Mouse (Mus musculus) Patski (cell line): ENCODE data around the gene Gpr87. TPM values are rescaled to one million over a fixed set of nuclear protein-coding genes. Genes with fewer than 3 reads are reported as not detected.

Experiments used
- ATAC-seq: fragments of 100-300 bp; one replicate; pipeline ENCODE4 v1.8.0; 2021
- CTCF ChIA-PET: fragments of 350-600 bp; sonication (Branson Sonifier 250); formaldehyde crosslinking; loops from one replicate; lab custom pipeline; 2022; ENCODE audit warnings: inconsistent platforms; lab: Charles Lee
- POLR2A ChIA-PET: fragments of 350-600 bp; sonication (Branson Sonifier 250); formaldehyde crosslinking; loops from one replicate; lab custom pipeline; 2022; ENCODE audit warnings: antibody characterized with exemption, inconsistent platforms; lab: Charles Lee
- DNase-seq: peaks from one replicate; pipeline ENCODE4 v3.0.0-alpha.2; 2011; ENCODE audit warnings: low read depth, low spot score
- H3K27me3 ChIP-seq: fragments of 371-371 bp; one replicate; pipeline ENCODE4 v1.5.1; 2021
- CTCF ChIP-seq: fragments of 100-300 bp; IDR thresholded peaks from one replicate; pipeline ENCODE4 v1.5.1; 2021
- in situ Hi-C: fragments of 300-500 bp; cut with MboI; formaldehyde crosslinking; loops from 3 replicates; pipeline ENCODE4 v1.11.1; 2018; ENCODE audit warnings: low pct_unique_long_range_greater_than_20kb, mixed read lengths
- polyA plus RNA-seq: library from polyadenylated mRNA; unstranded; gene quantifications from one replicate; pipeline ENCODE4 v1.2.3, GENCODE M21; 2021

Gene Gpr87
- polyA plus RNA-seq, 1 experiment from 2014 or later, result not detected

DNA sequence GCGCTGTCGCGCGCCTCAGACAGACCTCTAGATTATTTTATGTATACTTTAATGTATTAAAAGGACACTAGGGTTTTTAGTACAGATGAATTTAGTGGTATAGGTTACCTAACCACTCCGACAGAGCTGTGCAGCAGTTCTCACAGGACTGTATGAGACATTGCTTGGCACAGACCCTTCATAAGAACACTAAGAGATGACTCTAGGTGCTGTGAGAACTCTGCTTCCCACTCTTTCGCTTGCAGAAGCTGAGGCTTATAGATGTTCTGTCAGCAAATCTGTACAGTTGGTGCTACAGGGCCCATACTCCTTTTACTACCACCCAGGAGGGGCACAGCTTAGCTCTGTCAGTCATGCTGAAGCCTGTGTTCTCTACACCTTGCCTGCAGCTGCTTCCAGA, 3.2 kb downstream of the Gpr87 start:
- TF ChIP-seq CTCF, result no peak
- DNase-seq (no peak), ATAC-seq (no peak)
- in situ Hi-C loops, result loop anchor here (25.0 kb wide), 1 partner anchor 671 kb away; the partner anchor contains the start of gene Gm8298
- H3K27me3 ChIP-seq, result no peaks in the 10 kb centered on the region
- ChIA-PET POLR2A (interaction anchor here (1.2 to 1.3 kb wide), 2 partner anchors 12 to 95 kb away, joined by 3 read pairs; no protein-coding TSS in a partner anchor), CTCF (interaction anchor here (0.9 to 3.0 kb wide), 6 partner anchors 8 to 130 kb away, joined by 3 to 12 read pairs (median 6); no protein-coding TSS in a partner anchor)

DNA sequence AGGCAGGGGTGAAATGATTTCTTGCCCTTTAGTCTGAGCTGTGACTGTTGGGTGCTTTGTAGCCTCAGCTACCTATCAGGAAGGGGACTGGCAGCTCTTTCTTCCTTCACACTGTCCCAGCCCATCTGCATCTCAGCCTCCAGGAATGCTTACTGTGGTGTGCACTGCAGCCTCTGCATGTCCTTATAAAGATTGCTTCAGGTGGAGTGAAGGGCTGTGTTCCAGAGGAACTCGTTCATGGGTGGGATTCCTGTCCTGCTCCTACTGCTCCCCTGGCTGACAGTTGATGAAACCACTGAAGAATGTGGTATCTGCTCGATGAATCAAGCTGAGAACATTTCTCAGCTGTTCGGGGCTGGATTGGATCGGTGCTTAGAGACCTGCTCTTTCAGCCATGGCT, 7.6 kb downstream of the Gpr87 start:
- ATAC-seq, result peak; percentile 85
- no peak for DNase-seq
- in situ Hi-C loops, result loop anchor here (25.0 kb wide), 1 partner anchor 675 kb away; the partner anchor contains the start of gene Gm8298
- CTCF ChIA-PET, result interaction anchor here (1.1 kb wide), 1 partner anchor 24 kb away, joined by 3 read pairs; no protein-coding TSS in a partner anchor
- POLR2A ChIA-PET, result no interaction called here
- no peak for TF ChIP-seq CTCF
- H3K27me3 ChIP-seq, result no peaks in the 10 kb centered on the region

DNA sequence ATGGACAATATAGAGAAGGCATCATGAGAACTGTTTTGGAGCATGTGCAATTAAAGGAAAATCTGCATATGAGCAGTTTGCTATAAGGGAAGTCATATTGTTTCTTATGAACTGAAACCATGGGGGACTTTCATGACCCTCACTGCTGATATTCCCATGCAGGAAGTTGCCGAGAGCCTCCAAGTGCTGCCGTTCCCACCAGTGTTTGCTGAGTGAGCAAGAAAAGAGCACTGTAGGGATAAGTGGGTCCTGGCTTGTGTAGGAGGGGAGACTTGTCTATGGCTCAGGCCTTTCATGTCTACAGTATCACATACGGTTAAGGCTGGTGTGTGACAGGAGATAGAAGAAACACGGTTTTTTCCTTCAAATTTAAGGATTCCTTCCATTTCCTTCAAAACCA, 9.2 kb downstream of the Gpr87 start:
- TF ChIP-seq CTCF, result no peak
- DNase-seq, result no peak
- POLR2A ChIA-PET, result no interaction called here
- no peaks in the 10 kb centered on the region for H3K27me3 ChIP-seq
- ATAC-seq, result no peak
- CTCF ChIA-PET, result interaction anchor here (1.3 kb wide), 2 partner anchors 11 to 20 kb away, joined by 4 to 5 read pairs; no protein-coding TSS in a partner anchor
- in situ Hi-C loops, result loop anchor here (25.0 kb wide), 1 partner anchor 677 kb away; the partner anchor contains the start of gene Gm8298

DNA sequence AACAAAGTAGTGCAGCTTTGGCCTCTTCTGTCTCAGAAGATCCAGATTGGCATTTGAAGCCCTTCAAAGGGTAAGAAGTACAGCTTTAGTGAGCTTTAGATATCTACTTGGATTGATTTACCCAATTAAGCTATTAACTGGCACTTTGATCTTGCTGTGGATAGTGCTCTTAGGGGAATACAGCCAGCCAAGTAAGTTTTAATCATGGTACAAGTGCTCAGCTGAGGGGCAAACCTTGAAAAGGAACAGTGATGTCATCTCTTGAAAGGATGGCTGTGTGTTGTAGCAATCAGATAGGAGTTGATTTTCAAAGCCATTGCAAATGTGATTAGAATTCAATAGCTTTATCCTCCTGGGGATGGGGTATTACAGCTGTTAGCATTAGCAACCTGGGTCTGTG, 12.8 kb downstream of the Gpr87 start:
- ChIA-PET POLR2A (no interaction called here), CTCF (interaction anchor here (0.8 to 2.1 kb wide), 9 partner anchors 9 to 96 kb away, joined by 3 to 8 read pairs (median 4); no protein-coding TSS in a partner anchor)
- DNase-seq (no peak), ATAC-seq (no peak)
- in situ Hi-C loops, result loop anchor here (25.0 kb wide), 1 partner anchor 680 kb away; the partner anchor contains the start of gene Gm8298
- no peaks in the 10 kb centered on the region for H3K27me3 ChIP-seq
- TF ChIP-seq CTCF, result no peak

DNA sequence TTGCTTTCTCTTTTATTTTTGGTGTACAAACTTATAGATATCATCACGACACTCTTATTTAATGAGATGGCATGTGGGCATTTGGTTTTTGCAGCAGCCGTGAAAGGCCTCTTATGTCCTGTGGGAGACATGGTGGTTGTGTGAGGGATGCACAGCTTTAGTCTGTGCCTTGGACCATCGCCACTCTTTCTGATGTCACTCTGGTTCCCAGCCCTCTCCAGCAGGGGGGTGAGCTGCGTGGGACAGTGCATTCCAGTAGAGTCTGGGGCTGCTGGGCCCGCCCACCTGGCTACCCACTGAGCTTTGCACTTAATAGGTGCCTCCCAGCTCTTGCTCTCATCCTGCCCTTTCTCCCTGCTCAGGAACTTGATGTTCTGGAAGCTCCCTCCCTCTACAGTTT, 13.8 kb downstream of the Gpr87 start:
- DNase-seq, result no peak
- POLR2A ChIA-PET, result no interaction called here
- no peak for TF ChIP-seq CTCF
- no peaks in the 10 kb centered on the region for H3K27me3 ChIP-seq
- CTCF ChIA-PET, result interaction anchor here (1.0 to 2.1 kb wide), 6 partner anchors 10 to 97 kb away, joined by 3 to 8 read pairs (median 5); no protein-coding TSS in a partner anchor
- ATAC-seq, result no peak
- in situ Hi-C loops, result loop anchor here (25.0 kb wide), 1 partner anchor 681 kb away; the partner anchor contains the start of gene Gm8298

DNA sequence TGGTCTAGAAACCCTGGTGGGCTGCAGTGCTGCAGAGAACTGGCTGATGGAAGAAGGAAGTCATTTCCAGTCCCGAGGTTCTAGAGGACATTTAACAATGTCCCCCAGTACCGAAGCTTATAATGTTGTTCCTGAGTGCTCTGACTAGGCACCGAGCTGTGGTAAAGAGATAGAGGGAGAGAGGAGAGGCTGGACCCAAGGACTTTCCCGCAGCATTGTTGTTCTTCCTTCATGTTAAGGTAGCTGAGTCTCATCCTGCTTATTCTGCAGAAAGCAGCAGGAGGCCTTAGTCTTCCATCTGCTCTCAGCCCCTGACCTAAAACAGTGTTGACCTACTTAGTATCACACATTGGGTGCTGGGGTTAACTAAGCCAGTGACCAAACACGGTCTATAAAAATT, 18.0 kb downstream of the Gpr87 start:
- in situ Hi-C loops, result loop anchor here (25.0 kb wide), 1 partner anchor 685 kb away; the partner anchor contains the start of gene Gm8298
- ATAC-seq (no peak), DNase-seq (no peak)
- ChIA-PET CTCF (interaction anchor here (1.1 to 2.4 kb wide), 8 partner anchors 12 to 127 kb away, joined by 3 to 7 read pairs (median 3); no protein-coding TSS in a partner anchor), POLR2A (no interaction called here)
- no peak for TF ChIP-seq CTCF
- H3K27me3 ChIP-seq, result no peaks in the 10 kb centered on the region

DNA sequence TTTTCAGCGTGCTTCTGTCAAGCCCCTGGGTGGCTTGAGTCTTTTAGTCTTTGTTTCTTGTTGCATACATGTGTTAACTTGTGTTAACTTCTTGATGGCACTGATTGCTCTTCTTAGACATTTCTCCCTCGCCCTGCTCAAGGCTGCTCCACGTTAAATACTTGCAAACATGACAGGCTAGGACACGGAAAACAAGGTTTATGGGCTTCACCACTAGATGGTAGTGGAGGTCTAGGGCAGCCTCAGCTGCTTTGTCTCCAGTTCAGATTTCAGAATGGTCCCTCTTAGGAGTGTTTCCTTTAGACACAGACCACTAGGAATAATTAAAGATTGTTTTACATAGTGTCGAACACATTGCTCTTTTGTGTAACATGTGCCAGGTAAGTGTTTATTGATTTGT, 19.7 kb downstream of the Gpr87 start:
- no peaks in the 10 kb centered on the region for H3K27me3 ChIP-seq
- DNase-seq, result peak; percentile 44
- POLR2A ChIA-PET, result no interaction called here
- CTCF ChIA-PET, result interaction anchor here (0.7 to 3.6 kb wide), 7 partner anchors 16 to 54 kb away, joined by 3 to 10 read pairs (median 4); partner anchors contain the start of gene P2ry13
- in situ Hi-C loops, result loop anchor here (25.0 kb wide), 1 partner anchor 687 kb away; the partner anchor contains the start of gene Gm8298
- TF ChIP-seq CTCF, result peak; percentile 97
- peak; percentile 79 for ATAC-seq

DNA sequence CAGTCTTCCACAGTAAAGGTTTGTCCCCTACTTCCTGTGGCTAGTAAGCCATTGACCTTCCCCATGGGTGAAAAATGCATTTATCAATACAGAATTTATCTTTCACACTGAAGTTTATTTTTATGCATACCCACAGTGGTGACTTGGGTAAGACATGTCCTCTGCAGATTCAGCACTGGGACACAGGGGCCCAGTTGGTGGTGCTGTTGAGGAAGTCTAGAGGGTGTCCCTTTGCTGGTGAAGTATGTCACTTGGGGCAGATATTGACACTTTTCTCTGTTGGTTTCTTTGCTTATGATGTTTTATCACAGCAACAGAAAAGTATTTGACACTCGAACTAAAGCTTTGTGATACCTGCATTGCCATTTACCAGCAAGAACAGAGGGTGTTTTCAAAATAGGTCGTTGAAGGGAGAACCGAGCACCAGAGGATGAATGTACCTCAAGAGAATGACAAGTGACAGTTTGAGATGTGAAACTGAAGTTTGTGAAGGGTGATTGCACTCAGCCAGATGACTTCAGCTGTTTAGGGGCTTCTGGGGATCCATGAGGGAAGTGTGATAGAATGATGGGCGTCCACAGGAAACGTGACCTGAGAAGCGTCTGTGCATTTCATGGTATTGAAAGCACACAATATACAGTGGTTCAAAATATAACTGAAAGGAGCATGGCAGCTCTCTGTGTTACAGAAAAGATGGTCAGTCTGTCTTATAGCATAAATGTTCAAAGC, 20.3 kb downstream of the Gpr87 start:
- ChIA-PET POLR2A (no interaction called here), CTCF (interaction anchor here (0.7 to 3.6 kb wide), 6 partner anchors 17 to 79 kb away, joined by 3 to 10 read pairs (median 4); partner anchors contain the start of gene P2ry13)
- no peak for DNase-seq
- ATAC-seq, result no peak
- H3K27me3 ChIP-seq, result no peaks in the 10 kb centered on the region
- in situ Hi-C loops, result loop anchor here (5.0 to 25.0 kb wide), 3 partner anchors 52 to 688 kb away; partner anchors contain the start of gene Gm8298
- TF ChIP-seq CTCF, result no peak

DNA sequence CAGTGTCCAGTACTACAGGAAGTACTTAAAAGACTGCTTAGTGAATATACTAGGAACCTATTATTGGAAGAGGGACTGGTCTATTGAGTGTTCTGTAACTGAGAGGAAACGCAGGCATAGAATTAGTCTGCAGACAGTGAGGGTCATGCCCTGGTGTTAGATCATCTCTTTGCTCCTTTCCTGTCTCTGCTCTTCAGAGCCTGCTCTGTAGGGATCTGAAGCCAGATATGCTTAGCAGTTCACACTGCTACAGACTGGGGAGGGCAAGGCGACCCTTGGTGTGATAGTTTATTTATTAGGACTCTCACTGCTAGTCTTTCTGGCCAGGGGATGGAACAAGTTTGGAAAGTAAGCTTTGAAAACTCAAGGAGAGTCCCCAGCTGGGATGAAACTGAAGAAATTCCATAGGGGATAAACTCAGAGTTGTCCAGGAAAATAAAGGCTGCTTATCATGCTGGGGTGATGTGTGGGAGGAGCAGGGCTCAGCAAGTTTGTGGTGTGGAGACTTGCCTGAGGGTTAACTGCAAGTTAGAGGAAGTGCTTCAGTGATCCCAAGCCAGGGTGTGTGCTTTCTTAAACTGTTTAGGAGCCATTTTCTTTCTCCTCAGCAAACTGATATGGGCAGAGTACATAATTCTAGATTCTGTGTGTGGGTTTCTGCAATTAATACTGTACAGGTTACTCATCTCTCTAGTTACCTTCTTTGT, 24.8 kb downstream of the Gpr87 start:
- no peaks in the 10 kb centered on the region for H3K27me3 ChIP-seq
- in situ Hi-C loops, result loop anchor here (5.0 kb wide), 2 partner anchors 48 to 577 kb away; no protein-coding TSS in a partner anchor
- DNase-seq (no peak), ATAC-seq (peak; percentile 69)
- ChIA-PET CTCF (interaction anchor here (0.7 to 2.0 kb wide), 5 partner anchors 9 to 57 kb away, joined by 3 to 9 read pairs (median 3); no protein-coding TSS in a partner anchor), POLR2A (interaction anchor here (0.6 kb wide), 1 partner anchor 1565 kb away, joined by 4 read pairs; no protein-coding TSS in a partner anchor)
- no peak for TF ChIP-seq CTCF
